Comparison of ENCODE assay signal across 8 mouse cellular contexts in the genomic region with DNA sequence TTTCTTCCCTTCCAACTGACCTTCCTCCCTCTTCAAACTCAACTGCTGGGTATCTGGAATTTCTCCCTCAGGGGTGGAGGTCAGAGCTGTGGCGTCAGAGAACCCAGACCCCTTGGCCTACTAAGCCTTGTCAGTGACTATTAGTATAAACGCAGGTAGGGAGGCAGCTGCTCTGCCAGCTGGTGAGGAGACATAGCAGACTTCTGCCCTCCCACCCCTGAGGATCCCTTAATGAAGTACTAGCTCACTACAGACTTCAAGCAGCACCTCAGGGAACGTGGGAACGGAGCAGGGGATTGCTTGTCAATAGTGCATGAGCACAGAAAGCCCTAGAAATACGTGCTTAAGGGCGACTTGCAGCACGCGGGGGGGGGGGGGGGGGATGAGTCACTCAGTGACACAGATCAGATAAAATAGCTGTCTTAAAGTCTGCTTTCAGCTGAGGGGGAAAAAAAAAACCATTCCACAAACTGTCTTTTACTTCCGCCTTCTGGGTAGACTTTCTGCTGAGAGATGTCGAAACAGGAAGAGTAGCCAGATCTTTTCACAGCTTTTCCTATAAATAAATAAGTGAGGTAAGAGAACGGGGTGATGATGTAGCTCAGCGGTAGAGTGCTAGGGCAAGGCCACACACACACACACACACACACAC.
A peak's percentile ranks its signal among the peaks of the same experiment; 100 is the strongest.
DNase-seq lines count a peak whose midpoint lies in the region; ATAC-seq and TF ChIP-seq lines count a peak whose summit lies in the region.

No protein-coding gene starts in this region.

- H3K9me3 ChIP-seq in embryonic facial prominence, embryonic 15.5 days (replicated peaks), result no peaks in the 10 kb centered on the region
- no peaks in the 10 kb centered on the region for H3K9me3 ChIP-seq in lung, embryonic 16.5 days (ENCODE audit: control insufficient read depth, low read length)

- intact Hi-C loops in left cerebral cortex, adult 2 months (cut with DNase I), result loop anchor here (5.0 kb wide), 1 partner anchor 37 kb away; no protein-coding TSS in a partner anchor
- intact Hi-C loops in left cerebral cortex, postnatal 10 days (cut with DNase I), result no loop called here

- 44% methylated on average over 12 of the region's 12 CpGs for WGBS in embryonic facial prominence, embryonic 15.5 days
- 9% methylated on average over 8 of the region's 12 CpGs for WGBS in lung, embryonic 16.5 days
- 7% methylated on average over 12 of the region's 12 CpGs for WGBS in thymus, adult 2 months

- TF ChIP-seq CTCF in left cerebral cortex, adult 2 months (IDR thresholded peaks at IDR 0.05), result no peak
- TF ChIP-seq CTCF in thymus, adult 2 months (IDR thresholded peaks at IDR 0.05; ENCODE audit: borderline replicate concordance, control insufficient read depth, extremely low read depth, insufficient read depth, low read length, poor library complexity), result no peak

- peak overlapping the region; percentile 47; the same call in 1 of the 2 replicates for H3K27ac ChIP-seq in left cerebral cortex, adult 2 months
- no peak overlapping the region for H3K27ac ChIP-seq in embryonic facial prominence, embryonic 15.5 days (replicated peaks)
- no peak overlapping the region for H3K27ac ChIP-seq in lung, embryonic 16.5 days (ENCODE audit: low read length)
- H3K27ac ChIP-seq in thymus, adult 2 months (ENCODE audit: control insufficient read depth, insufficient read depth, low read length), result peak overlapping the region; percentile 73

- DNase-seq in left cerebral cortex, adult 2 months (ENCODE audit: extremely low spot score in 1 of 2, low spot score in 2 of 2), result no peak
- DNase-seq in left cerebral cortex, adult 8-10 months (ENCODE audit: low spot score in 2 of 2), result no peak
- DNase-seq in Muller cell, postnatal 12 days (ENCODE audit: inconsistent ontology term), result peak; percentile 63
- peak; percentile 47 for DNase-seq in thymus, adult 2 months
- DNase-seq in ovary, adult 18-20 months (ENCODE audit: low spot score), result no peak
- DNase-seq in left cerebral cortex, postnatal 10 days (ENCODE audit: extremely low spot score in 1 of 2, low spot score in 2 of 2), result no peak

- H3K27me3 ChIP-seq in embryonic facial prominence, embryonic 15.5 days, result no peaks in the 10 kb centered on the region
- H3K27me3 ChIP-seq in lung, embryonic 16.5 days (ENCODE audit: control insufficient read depth, insufficient read depth, low read depth, low read length), result no peaks in the 10 kb centered on the region
- no peaks in the 10 kb centered on the region for H3K27me3 ChIP-seq in thymus, adult 2 months (ENCODE audit: control insufficient read depth, insufficient read depth, low read length)

- H3K9ac ChIP-seq in embryonic facial prominence, embryonic 15.5 days, result no peak overlapping the region
- no peak overlapping the region for H3K9ac ChIP-seq in lung, embryonic 16.5 days (ENCODE audit: low read length)

- no peak overlapping the region for H3K4me3 ChIP-seq in left cerebral cortex, adult 2 months
- H3K4me3 ChIP-seq in embryonic facial prominence, embryonic 15.5 days (replicated peaks), result no peak overlapping the region
- no peak overlapping the region for H3K4me3 ChIP-seq in lung, embryonic 16.5 days (ENCODE audit: low read length)
- peak overlapping the region; percentile 18; the same call in 1 of the 2 replicates for H3K4me3 ChIP-seq in thymus, adult 2 months (ENCODE audit: control insufficient read depth, insufficient read depth, low read length)

- no peak for TF ChIP-seq POLR2A in thymus, adult 2 months (IDR thresholded peaks at IDR 0.05; ENCODE audit: control insufficient read depth, extremely low read depth, insufficient read depth, low read length, poor library complexity)

- H3K4me2 ChIP-seq in embryonic facial prominence, embryonic 15.5 days (replicated peaks), result 0 out of 2 replicates have a peak overlapping the region, but pooled peaks have one; percentile 15
- H3K4me2 ChIP-seq in lung, embryonic 16.5 days (ENCODE audit: low read depth, low read length), result peak overlapping the region; percentile 27; the same call in 1 of the 2 replicates

- 0 out of 2 replicates have a peak, but pooled peaks cover 3% of the 10 kb centered on the region for H3K4me1 ChIP-seq in embryonic facial prominence, embryonic 15.5 days
- H3K4me1 ChIP-seq in lung, embryonic 16.5 days (replicated peaks; ENCODE audit: control insufficient read depth, insufficient read depth, low read length), result peaks cover 5% of the 10 kb centered on the region; the same call in 1 of the 2 replicates
- H3K4me1 ChIP-seq in thymus, adult 2 months (replicated peaks; ENCODE audit: control insufficient read depth, insufficient read depth, low read length), result peaks cover 11% of the 10 kb centered on the region

- ATAC-seq in embryonic facial prominence, embryonic 15.5 days (ENCODE audit: insufficient number of reproducible peaks, low FRiP score, low TSS enrichment, low read depth), result peak; percentile 78; the same call in 1 of the 2 replicates
- peak; percentile 69; the same call in 1 of the 2 replicates for ATAC-seq in lung, embryonic 16.5 days (ENCODE audit: low read depth)

- H3K36me3 ChIP-seq in embryonic facial prominence, embryonic 15.5 days, result no peaks in the 10 kb centered on the region
- H3K36me3 ChIP-seq in lung, embryonic 16.5 days (ENCODE audit: control insufficient read depth, insufficient read depth, low read length), result no peaks in the 10 kb centered on the region
- H3K36me3 ChIP-seq in thymus, adult 2 months (ENCODE audit: control insufficient read depth, insufficient read depth, low read length), result no peaks in the 10 kb centered on the region

Comparison
In these comparisons a context has a peak if more than half of its experiments do, and no peak if none do; other contexts are left out.
1. DNase-seq: peak in Muller cell, postnatal 12 days (single experiment) and thymus, adult 2 months (single experiment); none in left cerebral cortex, adult 2 months (0 of 2), left cerebral cortex, adult 8-10 months (0 of 2), ovary, adult 18-20 months (single experiment) and left cerebral cortex, postnatal 10 days (0 of 2).
2. H3K27ac ChIP-seq: peak in left cerebral cortex, adult 2 months (single experiment) and thymus, adult 2 months (single experiment); none in embryonic facial prominence, embryonic 15.5 days (single experiment) and lung, embryonic 16.5 days (single experiment).